In the genomic region with DNA sequence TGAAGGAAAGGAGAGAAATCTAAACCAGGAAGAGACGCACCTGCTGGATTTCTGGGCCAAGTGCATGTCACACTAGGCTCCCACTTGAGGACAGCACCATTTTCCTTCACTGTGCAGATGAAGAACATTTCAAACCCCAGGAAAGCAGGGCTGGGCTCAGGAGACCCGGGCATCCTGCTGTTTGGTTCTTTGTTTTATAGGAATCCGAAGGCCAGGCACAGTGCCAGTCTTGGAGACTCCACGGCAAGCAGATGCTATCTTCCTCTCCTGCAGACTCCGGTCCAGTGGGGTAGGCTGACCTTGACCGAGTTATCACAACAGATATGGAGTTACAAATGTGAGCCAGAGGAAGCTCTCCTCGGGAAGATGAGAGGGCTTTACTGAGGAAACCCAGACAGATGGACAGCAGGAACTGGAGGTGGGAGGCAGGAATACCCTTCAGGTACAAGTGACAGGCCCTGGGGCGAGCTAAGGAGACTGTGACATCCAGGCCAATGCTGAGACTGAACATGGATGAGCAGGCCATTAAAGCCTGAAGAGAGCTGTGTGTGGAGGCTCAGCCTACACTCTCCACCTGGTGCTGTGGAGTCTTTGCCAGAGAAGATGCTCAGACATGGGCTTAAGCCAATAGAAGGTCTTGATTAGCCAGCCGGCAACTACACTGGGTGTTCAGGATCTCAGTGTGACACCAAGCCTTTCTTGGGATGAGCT, we compare ENCODE assay signal across 10 mouse cellular contexts.
DNase-seq lines count a peak whose midpoint lies in the region; ATAC-seq and TF ChIP-seq lines count a peak whose summit lies in the region.
"Had no signal": no experiment of that assay in that cellular context is flagged by ENCODE, and none has a peak within 500 bp of the region (broad histone marks: within the 10 kb centered on the region; RNA-seq: fewer than 3 reads in every experiment).

No protein-coding gene starts in this region.

- peak; percentile 9; the same call in 1 of the 2 replicates for TF ChIP-seq CTCF in hindbrain, postnatal 0 days (IDR thresholded peaks at IDR 0.05; ENCODE audit: low read depth)

- H3K9me3 ChIP-seq in hindbrain, postnatal 0 days (ENCODE audit: low read length): no peaks in the 10 kb centered on the region
- no peaks in the 10 kb centered on the region for H3K9me3 ChIP-seq in intestine, embryonic 15.5 days
- H3K9me3 ChIP-seq: embryonic facial prominence, embryonic 15.5 days had no signal

- WGBS in hindbrain, postnatal 0 days: 29% methylated on average over 9 of the region's 9 CpGs
- 66% methylated on average over 9 of the region's 9 CpGs for WGBS in intestine, embryonic 15.5 days

- H3K4me2 ChIP-seq in hindbrain, postnatal 0 days (ENCODE audit: low read depth, low read length): no peak overlapping the region
- no peak overlapping the region for H3K4me2 ChIP-seq in intestine, embryonic 15.5 days (replicated peaks)
- H3K4me2 ChIP-seq: embryonic facial prominence, embryonic 15.5 days had no signal

- DNase-seq in retina, postnatal 1 day: peak; percentile 44
- DNase-seq in retina, embryonic 14.5 days (ENCODE audit: low spot score): no peak
- peak; percentile 81 for DNase-seq in cerebellum, adult 11-12 months
- DNase-seq in hindbrain, postnatal 0 days (ENCODE audit: low spot score): peak; percentile 66
- peak; percentile 40 for DNase-seq in telencephalon, adult 2 months (ENCODE audit: low read depth, low spot score)
- no peak for DNase-seq in liver

- H3K9ac ChIP-seq in hindbrain, postnatal 0 days (replicated peaks; ENCODE audit: low read length): no peak overlapping the region
- H3K9ac ChIP-seq in intestine, embryonic 15.5 days: no peak overlapping the region
- H3K9ac ChIP-seq: embryonic facial prominence, embryonic 15.5 days had no signal

- peak; percentile 43; the same call in 1 of the 2 replicates for ATAC-seq in hindbrain, postnatal 0 days
- no peak for ATAC-seq in erythroblast, adult 5-6 weeks (replicated peaks; ENCODE audit: low FRiP score, poor library complexity, severe bottlenecking)
- ATAC-seq in intestine, embryonic 15.5 days: no peak
- ATAC-seq: Patski had no signal

- peaks cover 24% of the 10 kb centered on the region for H3K4me1 ChIP-seq in hindbrain, postnatal 0 days (ENCODE audit: insufficient read depth, low read length)
- no peaks in the 10 kb centered on the region for H3K4me1 ChIP-seq in intestine, embryonic 15.5 days (replicated peaks)
- H3K4me1 ChIP-seq: embryonic facial prominence, embryonic 15.5 days had no signal

- H3K27me3 ChIP-seq in hindbrain, postnatal 0 days (ENCODE audit: insufficient read depth, low read length): no peaks in the 10 kb centered on the region
- H3K27me3 ChIP-seq in intestine, embryonic 15.5 days (replicated peaks): no peaks in the 10 kb centered on the region
- H3K27me3 ChIP-seq: embryonic facial prominence, embryonic 15.5 days; Patski had no signal

- H3K27ac ChIP-seq in hindbrain, postnatal 0 days: peak overlapping the region; percentile 74
- no peak overlapping the region for H3K27ac ChIP-seq in intestine, embryonic 15.5 days
- H3K27ac ChIP-seq: embryonic facial prominence, embryonic 15.5 days had no signal

- no peak overlapping the region for H3K4me3 ChIP-seq in hindbrain, postnatal 0 days (ENCODE audit: low read length)
- H3K4me3 ChIP-seq in intestine, embryonic 15.5 days (replicated peaks): no peak overlapping the region
- H3K4me3 ChIP-seq: embryonic facial prominence, embryonic 15.5 days had no signal

- H3K36me3 ChIP-seq in hindbrain, postnatal 0 days (ENCODE audit: insufficient read depth, low read length): no peaks in the 10 kb centered on the region
- H3K36me3 ChIP-seq in intestine, embryonic 15.5 days: no peaks in the 10 kb centered on the region
- H3K36me3 ChIP-seq: embryonic facial prominence, embryonic 15.5 days had no signal

Comparison
In these comparisons a context has a peak if more than half of its experiments do, and no peak if none do; other contexts are left out.
1. DNase-seq: peak in retina, postnatal 1 day (single experiment), cerebellum, adult 11-12 months (single experiment), hindbrain, postnatal 0 days (single experiment) and telencephalon, adult 2 months (single experiment); none in retina, embryonic 14.5 days (single experiment) and liver (single experiment).